Mouse (Mus musculus) lung, postnatal 0 days (tissue): ENCODE results near the gene Tmem238. TPM values are rescaled to one million over a fixed set of nuclear protein-coding genes. Genes with fewer than 3 reads are reported as not detected.

Experiments used
- ATAC-seq: fragments of 200-750 bp; cut with Nextera tagmentation; 2 replicates; pipeline ENCODE4 v1.8.0; 2017; ENCODE audit warnings: moderate library complexity
- DNase-seq: peaks from one replicate; pipeline ENCODE4 v3.0.0-alpha.2; 2016; ENCODE audit warnings: low spot score
- H3K27ac ChIP-seq: fragments of 300-500 bp; sonication (generic); 2 replicates; pipeline ENCODE4 v1.5.1; 2014; ENCODE audit warnings: antibody characterized with exemption, mild to moderate bottlenecking, low read length, mixed read lengths
- H3K27me3 ChIP-seq: fragments of 300-500 bp; sonication (generic); replicated peaks from 2 replicates; pipeline ENCODE4 v1.6.1; 2014; ENCODE audit warnings: low read length, mixed read lengths; ENCODE audit not compliant: insufficient read depth
- H3K36me3 ChIP-seq: fragments of 300-500 bp; sonication (generic); 2 replicates; pipeline ENCODE4 v1.6.1; 2014; ENCODE audit warnings: low read length, mixed read lengths; ENCODE audit not compliant: insufficient read depth
- H3K4me1 ChIP-seq: fragments of 300-500 bp; sonication (generic); 2 replicates; pipeline ENCODE4 v1.6.1; 2014; ENCODE audit warnings: antibody characterized with exemption, low read depth, low read length, mixed read lengths; ENCODE audit not compliant: insufficient read depth
- H3K4me2 ChIP-seq: fragments of 300-500 bp; sonication (generic); replicated peaks from 2 replicates; pipeline ENCODE4 v1.6.1; 2014; ENCODE audit warnings: low read depth, mild to moderate bottlenecking, low read length, moderate library complexity, mixed read lengths
- H3K4me3 ChIP-seq: fragments of 300-500 bp; sonication (generic); 2 replicates; pipeline ENCODE4 v1.5.1; 2014; ENCODE audit warnings: low read depth, low read length
- H3K9ac ChIP-seq: fragments of 300-500 bp; sonication (generic); replicated peaks from 2 replicates; pipeline ENCODE4 v1.6.1; 2014; ENCODE audit warnings: low read depth, mild to moderate bottlenecking
- H3K9me3 ChIP-seq: fragments of 300-500 bp; sonication (generic); 2 replicates; pipeline ENCODE4 v1.6.1; 2016; ENCODE audit warnings: low read length, mixed read lengths
- CTCF ChIP-seq: IDR thresholded peaks from 2 replicates; pipeline ENCODE4 v1.5.1; 2016; ENCODE audit warnings: antibody characterized with exemption, mild to moderate bottlenecking
- EP300 ChIP-seq: IDR thresholded peaks from 2 replicates; pipeline ENCODE4 v1.6.1; 2016; ENCODE audit warnings: antibody characterized with exemption, mild to moderate bottlenecking, control low read depth
- WGBS: fragments of 180-500 bp; shearing (Covaris S2); extraction: QIAGEN DNeasy Blood & Tissue Kit; methylation state at CpG from one replicate; pipeline ENCODE4 v1.1.7; 2014; 5-methylcytosine and 5-hydroxymethylcytosine counted together
- polyA plus RNA-seq: library from polyadenylated mRNA; unstranded; fragments of >200 nt; fragmentation: Nextera tagmentation; extraction: Ambion mirVana; gene quantifications from 2 replicates; pipeline ENCODE4 v1.2.1, GENCODE M21; 2015

Tmem238 gene
- polyA plus RNA-seq, 1 experiment from 2014 or later, result 45.4 TPM

DNA sequence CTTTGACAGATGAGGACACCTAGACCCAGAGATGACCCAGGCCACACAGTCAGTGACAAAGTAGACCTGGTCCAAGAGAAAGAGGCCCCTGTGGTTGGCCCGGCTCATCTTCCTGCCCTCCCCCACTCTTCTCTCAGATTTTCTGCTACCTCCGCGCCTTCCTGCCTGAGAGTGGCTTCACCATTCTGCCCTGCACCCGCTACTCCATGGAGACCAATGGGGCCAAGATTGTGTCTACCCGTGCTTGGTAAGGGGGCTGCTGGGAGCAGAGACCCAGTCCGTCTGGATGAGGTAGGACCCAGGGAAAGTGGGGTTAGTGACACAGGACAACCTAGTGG, 47.0 kb downstream of the Tmem238 start:
- TF ChIP-seq EP300 (no peak), CTCF (no peak)
- no peak overlapping the region for H3K9ac ChIP-seq
- H3K4me2 ChIP-seq, result no peak overlapping the region
- no peaks in the 10 kb centered on the region for H3K9me3 ChIP-seq
- no peaks in the 10 kb centered on the region for H3K27me3 ChIP-seq
- DNase-seq (no peak), ATAC-seq (no peak)
- H3K36me3 ChIP-seq, result no peaks in the 10 kb centered on the region; the same call in 1 of the 2 replicates
- peaks cover 9% of the 10 kb centered on the region; the same call in 1 of the 2 replicates for H3K4me1 ChIP-seq
- H3K4me3 ChIP-seq, result no peak overlapping the region
- 0 out of 2 replicates have a peak overlapping the region, but pooled peaks have one; percentile 5 for H3K27ac ChIP-seq
- 80% methylated on average over 6 of the region's 6 CpGs for WGBS

DNA sequence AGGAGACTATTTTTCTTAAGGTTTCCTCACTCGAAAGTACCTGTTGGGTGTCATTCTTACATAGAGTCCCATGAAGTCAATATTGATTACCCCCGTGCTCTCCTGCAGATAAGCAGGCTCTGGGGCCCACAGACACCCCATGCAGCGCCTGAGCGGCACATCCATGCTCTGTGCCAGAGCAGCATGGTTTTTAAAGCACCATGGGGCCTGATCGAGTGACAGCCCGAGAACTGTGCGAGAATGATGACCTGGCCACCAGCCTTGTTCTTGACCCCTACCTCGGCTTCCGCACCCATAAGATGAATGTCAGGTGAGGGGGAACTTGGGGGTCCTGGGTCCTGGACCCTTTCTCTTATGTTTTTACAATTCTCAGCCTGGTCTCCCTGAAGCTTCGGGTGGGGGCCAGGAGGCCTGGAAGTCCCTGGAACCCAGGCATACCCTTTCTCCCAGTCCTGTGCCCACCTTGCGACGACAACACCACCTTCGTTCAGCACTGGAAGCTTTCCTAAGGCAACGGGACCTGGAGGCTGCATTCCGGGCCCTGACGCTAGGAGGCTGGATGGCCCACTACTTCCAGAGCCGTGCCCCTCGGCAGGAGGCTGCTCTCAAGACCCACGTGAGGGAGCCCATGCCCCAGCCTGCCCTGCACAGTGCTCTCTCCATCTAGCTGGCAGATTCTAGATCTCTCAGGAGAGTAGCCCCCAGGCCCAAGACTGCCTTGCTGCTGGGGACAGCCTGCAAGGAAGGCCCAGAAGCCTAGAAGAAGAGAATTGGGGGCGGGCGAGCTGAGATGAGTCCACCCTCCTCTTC, 47.6 kb downstream of the Tmem238 start:
- no peak overlapping the region for H3K9ac ChIP-seq
- no peaks in the 10 kb centered on the region; the same call in 1 of the 2 replicates for H3K36me3 ChIP-seq
- H3K27ac ChIP-seq, result 0 out of 2 replicates have a peak overlapping the region, but pooled peaks have one; percentile 5
- ATAC-seq (no peak), DNase-seq (no peak)
- peaks cover 9% of the 10 kb centered on the region; the same call in 1 of the 2 replicates for H3K4me1 ChIP-seq
- WGBS, result 72% methylated on average over 21 of the region's 21 CpGs
- H3K9me3 ChIP-seq, result no peaks in the 10 kb centered on the region
- peak overlapping the region; percentile 69; the same call in 1 of the 2 replicates for H3K4me2 ChIP-seq
- TF ChIP-seq CTCF (no peak), EP300 (no peak)
- H3K4me3 ChIP-seq, result no peak overlapping the region
- H3K27me3 ChIP-seq, result no peaks in the 10 kb centered on the region

DNA sequence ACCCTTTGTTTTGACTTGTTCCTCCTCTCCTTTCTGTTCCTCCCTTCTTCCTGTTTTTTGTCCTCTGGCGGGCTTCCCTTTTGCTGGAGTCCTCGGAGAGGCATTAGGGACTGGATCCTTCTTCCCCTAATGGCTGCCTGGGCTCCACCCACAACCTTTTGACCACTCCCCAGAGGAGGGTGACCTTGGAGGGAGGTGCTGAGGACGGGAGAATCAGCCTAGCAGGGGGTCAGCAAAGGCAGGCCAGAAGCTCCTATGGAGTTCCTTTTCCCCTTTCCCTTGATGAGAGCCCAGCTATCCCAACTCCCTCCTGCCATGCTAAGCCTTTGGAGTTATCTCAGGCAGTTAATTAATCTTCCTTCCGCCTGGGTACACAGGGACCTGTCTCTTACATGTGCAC, 48.3 kb downstream of the Tmem238 start:
- H3K27me3 ChIP-seq, result no peaks in the 10 kb centered on the region
- ATAC-seq, result no peak
- peak overlapping the region; percentile 71 for H3K9ac ChIP-seq
- 4% methylated on average over 4 of the region's 4 CpGs for WGBS
- TF ChIP-seq CTCF (no peak), EP300 (no peak)
- H3K4me3 ChIP-seq, result peak overlapping the region; percentile 71
- peak overlapping the region; percentile 69 for H3K4me2 ChIP-seq
- H3K9me3 ChIP-seq, result no peaks in the 10 kb centered on the region
- peak; percentile 62 for DNase-seq
- peaks cover 9% of the 10 kb centered on the region; the same call in 1 of the 2 replicates for H3K4me1 ChIP-seq
- peak overlapping the region; percentile 89 for H3K27ac ChIP-seq
- no peaks in the 10 kb centered on the region; the same call in 1 of the 2 replicates for H3K36me3 ChIP-seq

DNA sequence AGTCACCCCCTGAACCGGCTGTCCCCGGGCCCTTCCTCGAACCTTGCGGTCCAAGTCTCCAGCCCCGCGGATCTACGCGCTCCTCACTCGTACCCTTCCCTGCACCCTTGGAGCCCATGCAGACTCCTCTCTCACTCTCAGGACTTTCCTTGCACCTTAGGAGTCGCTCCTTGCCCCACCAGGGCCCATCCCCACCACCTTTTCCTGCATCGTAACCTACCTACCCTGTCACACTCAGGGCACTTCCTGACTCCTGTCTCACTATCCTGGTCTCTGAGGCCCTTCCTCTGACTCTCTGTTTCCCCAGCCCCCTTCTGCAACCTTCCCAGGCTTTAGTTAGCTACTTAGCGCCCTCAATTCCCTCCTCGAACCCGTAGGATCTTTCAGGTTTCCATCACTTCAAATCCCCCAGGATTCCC, 49.1 kb downstream of the Tmem238 start:
- H3K27me3 ChIP-seq, result no peaks in the 10 kb centered on the region
- peaks cover 9% of the 10 kb centered on the region; the same call in 1 of the 2 replicates for H3K4me1 ChIP-seq
- WGBS, result 0% methylated on average over 5 of the region's 14 CpGs
- H3K9ac ChIP-seq, result peak overlapping the region; percentile 71
- peak overlapping the region; percentile 71 for H3K4me3 ChIP-seq
- no peak for TF ChIP-seq EP300
- TF ChIP-seq CTCF, result no peak
- DNase-seq (no peak), ATAC-seq (no peak; the same call in 1 of the 2 replicates)
- peak overlapping the region; percentile 89 for H3K27ac ChIP-seq
- H3K36me3 ChIP-seq, result no peaks in the 10 kb centered on the region; the same call in 1 of the 2 replicates
- H3K9me3 ChIP-seq, result no peaks in the 10 kb centered on the region
- H3K4me2 ChIP-seq, result peak overlapping the region; percentile 69

DNA sequence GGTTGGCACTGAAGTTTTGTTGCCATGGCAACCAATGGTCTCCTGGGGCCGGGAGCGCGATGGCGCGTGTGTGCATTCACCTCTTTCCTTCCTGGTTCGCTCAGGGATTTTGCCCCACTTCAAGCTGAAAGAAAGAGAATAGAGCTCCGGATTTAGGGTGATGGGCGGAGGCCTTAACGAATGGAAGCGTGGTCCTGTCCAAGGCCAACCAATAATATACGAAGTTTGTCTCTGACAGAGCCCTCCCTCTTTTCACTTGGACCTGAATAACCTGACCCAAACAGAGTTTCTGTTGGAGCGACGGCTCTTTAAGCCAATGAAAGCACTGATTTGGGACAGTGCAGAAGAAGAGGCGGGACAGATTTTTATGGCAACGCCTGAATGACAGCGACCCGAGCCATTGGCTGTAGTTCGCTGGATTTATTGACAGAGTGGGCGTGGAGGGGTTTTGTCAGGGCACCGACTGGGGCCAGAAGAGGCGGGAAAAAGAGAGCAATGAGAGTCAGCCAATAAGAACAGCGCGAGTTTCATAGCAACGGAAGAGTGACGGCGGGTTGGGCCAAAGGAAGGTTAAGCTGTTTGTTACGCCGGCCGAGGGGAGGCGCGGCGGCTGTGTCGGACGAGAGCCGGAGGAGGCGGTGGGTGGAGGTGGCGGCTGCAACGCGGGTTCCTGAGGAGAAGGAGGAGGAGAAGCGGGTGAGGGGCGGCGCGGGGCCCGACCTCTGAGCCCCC, 49.7 kb downstream of the Tmem238 start, which contains the start of gene Kmt5c:
Gene Kmt5c (plus strand): TSS at position 572 of the 732 bp plus-strand sequence.
- peak; percentile 90 for TF ChIP-seq EP300
- peak; percentile 62 for TF ChIP-seq CTCF
- Histone ChIP-seq H3K27ac (peak within 1 kb of the TSS; percentile 89), H3K4me1 (peaks cover 9% of the 10 kb centered on the region; the same call in 1 of the 2 replicates), H3K9ac (peak within 1 kb of the TSS; percentile 71), H3K4me3 (peak within 1 kb of the TSS; percentile 71), H3K4me2 (peak within 1 kb of the TSS; percentile 69), H3K36me3 (no peaks in the 10 kb centered on the region; the same call in 1 of the 2 replicates), H3K9me3 (no peaks in the 10 kb centered on the region), H3K27me3 (no peaks in the 10 kb centered on the region)
- WGBS, result 1% methylated on average over 31 of the region's 44 CpGs
- DNase-seq (peak; percentile 100), ATAC-seq (peak; percentile 96)

DNA sequence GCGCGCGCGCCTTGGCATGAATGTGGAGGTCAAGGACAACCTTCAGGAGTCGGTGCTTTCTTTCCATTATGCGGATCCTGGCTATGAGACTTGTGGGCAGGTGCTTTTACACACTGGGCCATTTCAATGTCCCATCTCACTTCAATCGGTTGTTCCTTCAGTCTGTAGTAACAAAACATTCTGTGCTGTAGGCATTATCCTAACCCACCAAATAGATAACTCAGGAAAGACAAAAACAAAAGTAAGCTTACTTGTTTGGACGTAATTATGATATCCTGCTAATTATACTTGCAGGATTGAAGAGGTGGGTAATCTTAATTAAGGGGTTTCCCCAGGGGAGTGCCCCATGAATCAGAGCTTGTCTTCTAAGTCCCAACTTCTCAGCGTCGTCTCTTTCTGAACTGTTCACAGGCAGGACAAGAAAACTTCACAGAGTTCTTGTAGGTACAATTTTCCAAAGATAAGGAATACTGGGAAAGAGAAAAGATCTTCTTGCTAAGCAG, 50.4 kb downstream of the Tmem238 start:
- 48% methylated on average over 10 of the region's 10 CpGs for WGBS
- no peaks in the 10 kb centered on the region for H3K9me3 ChIP-seq
- peak overlapping the region; percentile 31 for H3K4me3 ChIP-seq
- H3K4me1 ChIP-seq, result peaks cover 9% of the 10 kb centered on the region; the same call in 1 of the 2 replicates
- no peak overlapping the region for H3K9ac ChIP-seq
- no peak for TF ChIP-seq EP300
- TF ChIP-seq CTCF, result no peak
- H3K27me3 ChIP-seq, result no peaks in the 10 kb centered on the region
- DNase-seq (no peak), ATAC-seq (no peak)
- peak overlapping the region; percentile 20 for H3K27ac ChIP-seq
- H3K36me3 ChIP-seq, result no peaks in the 10 kb centered on the region
- peak overlapping the region; percentile 57 for H3K4me2 ChIP-seq

Other genes with a start within 250 kb of the Tmem238 start
- 7.1 and 8.1 TPM in 2 replicates for gene Syt5, start 242.1 kb downstream of the Tmem238 start, polyA plus RNA-seq
- not detected in 2 replicates for gene Ptprh, start 185.6 kb downstream of the Tmem238 start, polyA plus RNA-seq
- gene Tmem86b, start 158.2 kb downstream of the Tmem238 start, polyA plus RNA-seq, result 0.90 and 0.91 TPM in 2 replicates
- gene Ppp6r1, start 130.6 kb downstream of the Tmem238 start, polyA plus RNA-seq, result 6.8 and 7.5 TPM in 2 replicates
- 49.7 and 54.4 TPM in 2 replicates for gene Hspbp1, start 104.6 kb downstream of the Tmem238 start, polyA plus RNA-seq
- 0.31 and 0.45 TPM in 2 replicates for gene Brsk1, start 99.1 kb downstream of the Tmem238 start, polyA plus RNA-seq
- gene Tmem150b, start 64.4 kb downstream of the Tmem238 start, polyA plus RNA-seq, result 0.25 and 0.35 TPM in 2 replicates
- 31.9 and 34.4 TPM in 2 replicates for gene Kmt5c, start 49.5 kb downstream of the Tmem238 start, polyA plus RNA-seq
- gene Cox6b2, start 36.6 kb downstream of the Tmem238 start, polyA plus RNA-seq, result 67.7 and 77.9 TPM in 2 replicates
- gene Fam71e2, start 18.4 kb downstream of the Tmem238 start, polyA plus RNA-seq, result not detected in 2 replicates
- gene Il11, start 6.8 kb downstream of the Tmem238 start, polyA plus RNA-seq, result 0.29 and 0.64 TPM in 2 replicates
- 0.55 and 0.74 TPM in 2 replicates for gene Tmem190, start 6.7 kb downstream of the Tmem238 start, polyA plus RNA-seq
- 282 and 294 TPM in 2 replicates for gene Rpl28, start 3.2 kb upstream of the Tmem238 start, polyA plus RNA-seq
- gene Ube2s, start 22.9 kb upstream of the Tmem238 start, polyA plus RNA-seq, result 158 and 162 TPM in 2 replicates
- gene Shisa7, start 55.0 kb upstream of the Tmem238 start, polyA plus RNA-seq, result 0.43 and 0.51 TPM in 2 replicates
- gene Isoc2b, start 80.6 kb upstream of the Tmem238 start, polyA plus RNA-seq, result 12.7 and 16.1 TPM in 2 replicates
- 0.53 and 0.57 TPM in 2 replicates for gene Isoc2a, start 87.5 kb upstream of the Tmem238 start, polyA plus RNA-seq
- not detected in 2 replicates for gene Gm36210, start 116.9 kb upstream of the Tmem238 start, polyA plus RNA-seq
- gene Zfp628, start 125.6 kb upstream of the Tmem238 start, polyA plus RNA-seq, result 2.7 TPM in 2 replicates
- 1.1 and 2.3 TPM in 2 replicates for gene Nat14, start 132.4 kb upstream of the Tmem238 start, polyA plus RNA-seq
- 1.4 and 1.7 TPM in 2 replicates for gene Ssc5d, start 136.1 kb upstream of the Tmem238 start, polyA plus RNA-seq
- 0.19 and 0.26 TPM in 2 replicates for gene Sbk2, start 174.8 kb upstream of the Tmem238 start, polyA plus RNA-seq
- gene Sbk3, start 181.5 kb upstream of the Tmem238 start, polyA plus RNA-seq, result 0.37 TPM in 2 replicates
- gene Zfp579, start 206.5 kb upstream of the Tmem238 start, polyA plus RNA-seq, result 29.7 and 30.6 TPM in 2 replicates
- gene Zfp524, start 224.8 kb upstream of the Tmem238 start, polyA plus RNA-seq, result 22.4 and 24.6 TPM in 2 replicates
- gene Fiz1, start 225.0 kb upstream of the Tmem238 start, polyA plus RNA-seq, result 20.5 and 20.8 TPM in 2 replicates
- gene Gm44973, start 225.8 kb upstream of the Tmem238 start, polyA plus RNA-seq, result 2.1 and 4.4 TPM in 2 replicates
- gene Zfp865, start 230.7 kb upstream of the Tmem238 start, polyA plus RNA-seq, result 3.4 and 3.8 TPM in 2 replicates
- 0.42 and 1.2 TPM in 2 replicates for gene Ccdc106, start 230.9 kb upstream of the Tmem238 start, polyA plus RNA-seq
- not detected in 2 replicates for gene 4632433K11Rik, start 244.5 kb upstream of the Tmem238 start, polyA plus RNA-seq
- gene Zfp784, start 248.8 kb upstream of the Tmem238 start, polyA plus RNA-seq, result 6.5 and 7.7 TPM in 2 replicates